ENCODE assay signal across 12 mouse cellular contexts in genomic region chr16:26047870-26048269, GRCm38 (mm10). TPM values are rescaled to one million over a fixed set of nuclear protein-coding genes. Genes with fewer than 3 reads are reported as not detected.
DNase-seq lines count a peak whose midpoint lies in the region; ATAC-seq and TF ChIP-seq lines count a peak whose summit lies in the region.
"Had no signal": no experiment of that assay in that cellular context is flagged by ENCODE, and none has a peak within 500 bp of the region (broad histone marks: within the 10 kb centered on the region; RNA-seq: fewer than 3 reads in every experiment).

No protein-coding gene starts in this region.

- WGBS in embryonic facial prominence, embryonic 12.5 days, result 74% methylated on average over 3 of the region's 3 CpGs
- 81% methylated on average over 3 of the region's 3 CpGs for WGBS in embryonic facial prominence, embryonic 10.5 days
- WGBS in lung, embryonic 16.5 days, result 24% methylated on average over 3 of the region's 3 CpGs
- WGBS in lung, adult 2 months, result 41% methylated on average over 3 of the region's 3 CpGs
- 62% methylated on average over 3 of the region's 3 CpGs for WGBS in limb, embryonic 15.5 days

- no peaks in the 10 kb centered on the region for H3K9me3 ChIP-seq in embryonic facial prominence, embryonic 12.5 days
- H3K9me3 ChIP-seq in embryonic facial prominence, embryonic 10.5 days, result no peaks in the 10 kb centered on the region
- H3K9me3 ChIP-seq in lung, embryonic 16.5 days (ENCODE audit: control insufficient read depth, low read length), result no peaks in the 10 kb centered on the region
- H3K9me3 ChIP-seq in limb, embryonic 15.5 days, result no peaks in the 10 kb centered on the region
- H3K9me3 ChIP-seq: midbrain, embryonic 13.5 days had no signal

- H3K4me2 ChIP-seq in embryonic facial prominence, embryonic 12.5 days (replicated peaks), result no peak overlapping the region
- H3K4me2 ChIP-seq in lung, embryonic 16.5 days (ENCODE audit: low read depth, low read length), result no peak overlapping the region
- no peak overlapping the region for H3K4me2 ChIP-seq in limb, embryonic 15.5 days
- H3K4me2 ChIP-seq: midbrain, embryonic 13.5 days had no signal

- DNase-seq in embryonic facial prominence, embryonic 10.5 days (ENCODE audit: low spot score), result no peak
- no peak for DNase-seq in lung, adult 2 months
- DNase-seq in cerebellum, adult 18-20 months, result no peak
- DNase-seq: cerebellum, postnatal 25 days; forebrain, postnatal 0 days; kidney, adult 11 months had no signal

- 0 out of 2 replicates have a peak overlapping the region, but pooled peaks have one; percentile 30 for H3K27ac ChIP-seq in embryonic facial prominence, embryonic 12.5 days
- no peak overlapping the region; the same call in 1 of the 2 replicates for H3K27ac ChIP-seq in embryonic facial prominence, embryonic 10.5 days (replicated peaks)
- no peak overlapping the region for H3K27ac ChIP-seq in lung, embryonic 16.5 days (ENCODE audit: low read length)
- 0 out of 2 replicates have a peak overlapping the region, but pooled peaks have one; percentile 18 for H3K27ac ChIP-seq in limb, embryonic 15.5 days
- H3K27ac ChIP-seq: midbrain, embryonic 13.5 days had no signal

- no peak for TF ChIP-seq CTCF in lung, adult 2 months (IDR thresholded peaks at IDR 0.05; ENCODE audit: insufficient read depth, low read length)

- H3K36me3 ChIP-seq in embryonic facial prominence, embryonic 12.5 days, result no peaks in the 10 kb centered on the region
- no peaks in the 10 kb centered on the region for H3K36me3 ChIP-seq in embryonic facial prominence, embryonic 10.5 days (replicated peaks)
- H3K36me3 ChIP-seq in lung, embryonic 16.5 days (ENCODE audit: control insufficient read depth, insufficient read depth, low read length), result no peaks in the 10 kb centered on the region
- no peaks in the 10 kb centered on the region for H3K36me3 ChIP-seq in limb, embryonic 15.5 days
- H3K36me3 ChIP-seq: midbrain, embryonic 13.5 days had no signal

- no peaks in the 10 kb centered on the region for H3K27me3 ChIP-seq in embryonic facial prominence, embryonic 12.5 days
- no peaks in the 10 kb centered on the region for H3K27me3 ChIP-seq in embryonic facial prominence, embryonic 10.5 days (replicated peaks; ENCODE audit: low read depth, poor library complexity, severe bottlenecking)
- no peaks in the 10 kb centered on the region for H3K27me3 ChIP-seq in lung, embryonic 16.5 days (ENCODE audit: control insufficient read depth, insufficient read depth, low read depth, low read length)
- H3K27me3 ChIP-seq in limb, embryonic 15.5 days, result no peaks in the 10 kb centered on the region
- H3K27me3 ChIP-seq: midbrain, embryonic 13.5 days had no signal

- ATAC-seq in embryonic facial prominence, embryonic 12.5 days (ENCODE audit: insufficient number of reproducible peaks, insufficient read depth, low FRiP score, low TSS enrichment), result no peak
- peak; percentile 84 for ATAC-seq in lung, embryonic 16.5 days (ENCODE audit: low read depth)
- ATAC-seq in limb, embryonic 15.5 days (ENCODE audit: insufficient number of reproducible peaks, low FRiP score, low TSS enrichment, low read depth), result peak; percentile 61
- ATAC-seq in frontal cortex, adult (ENCODE audit: low TSS enrichment), result no peak
- ATAC-seq in erythroblast, adult 5-6 weeks (replicated peaks; ENCODE audit: low FRiP score, poor library complexity, severe bottlenecking), result no peak
- ATAC-seq: forebrain, postnatal 0 days; midbrain, embryonic 13.5 days had no signal

- peaks cover 28% of the 10 kb centered on the region for H3K4me1 ChIP-seq in embryonic facial prominence, embryonic 12.5 days
- peaks cover 65% of the 10 kb centered on the region for H3K4me1 ChIP-seq in embryonic facial prominence, embryonic 10.5 days
- peaks cover 28% of the 10 kb centered on the region for H3K4me1 ChIP-seq in lung, embryonic 16.5 days (replicated peaks; ENCODE audit: control insufficient read depth, insufficient read depth, low read length)
- peaks cover 6% of the 10 kb centered on the region for H3K4me1 ChIP-seq in lung, adult 2 months (ENCODE audit: control insufficient read depth, insufficient read depth, low read length)
- H3K4me1 ChIP-seq in limb, embryonic 15.5 days, result peaks cover 33% of the 10 kb centered on the region
- H3K4me1 ChIP-seq: midbrain, embryonic 13.5 days had no signal

- H3K4me3 ChIP-seq in embryonic facial prominence, embryonic 12.5 days, result no peak overlapping the region
- no peak overlapping the region for H3K4me3 ChIP-seq in embryonic facial prominence, embryonic 10.5 days
- H3K4me3 ChIP-seq in lung, embryonic 16.5 days (ENCODE audit: low read length), result no peak overlapping the region
- H3K4me3 ChIP-seq in lung, adult 2 months (replicated peaks; ENCODE audit: extremely low read depth, low read depth, low read length), result no peak overlapping the region
- H3K4me3 ChIP-seq in limb, embryonic 15.5 days, result no peak overlapping the region
- H3K4me3 ChIP-seq: midbrain, embryonic 13.5 days had no signal

- no peak overlapping the region for H3K9ac ChIP-seq in embryonic facial prominence, embryonic 12.5 days
- H3K9ac ChIP-seq in lung, embryonic 16.5 days (ENCODE audit: low read length), result no peak overlapping the region
- no peak overlapping the region for H3K9ac ChIP-seq in limb, embryonic 15.5 days
- H3K9ac ChIP-seq: forebrain, postnatal 0 days; midbrain, embryonic 13.5 days had no signal

- TF ChIP-seq POLR2A in lung, adult 2 months (IDR thresholded peaks at IDR 0.05; ENCODE audit: borderline replicate concordance, extremely low read depth, low read depth, low read length), result no peak

RNA-seq across cellular contexts. Expression of gene P3h2, which starts 57.7 kb away (rescaled TPM):
- polyA plus RNA-seq in embryonic facial prominence, embryonic 12.5 days (2016; fragmentation: Nextera tagmentation; extraction: Ambion mirVana), result 4.4 and 6.5 TPM in 2 replicates
- polyA plus RNA-seq in embryonic facial prominence, embryonic 10.5 days (2016; fragmentation: Nextera tagmentation; extraction: Ambion mirVana), result 3.4 and 3.7 TPM in 2 replicates
- polyA plus RNA-seq in lung, embryonic 16.5 days (2015; fragmentation: Nextera tagmentation; extraction: Ambion mirVana), result 3.1 and 4.0 TPM in 2 replicates
- polyA plus RNA-seq in lung, adult 2 months (2012; rRNA removed), result 4.5 and 6.0 TPM in 2 replicates
- 4.8 TPM in 2 replicates for polyA plus RNA-seq in limb, embryonic 15.5 days (2015; fragmentation: Nextera tagmentation; extraction: Ambion mirVana)
- 0.42 TPM in 1 of 2 replicates, not detected in the other for total RNA-seq in erythroblast, adult 5-6 weeks (2015; ENCODE audit: low replicate concordance)
- total RNA-seq in erythroblast, adult 5-6 weeks (2017; ENCODE audit: low replicate concordance), result not detected in 2 replicates

Comparison
In these comparisons a context has a peak if more than half of its experiments do, and no peak if none do; other contexts are left out.
1. H3K27ac ChIP-seq: peak in embryonic facial prominence, embryonic 12.5 days (single experiment) and limb, embryonic 15.5 days (single experiment); none in embryonic facial prominence, embryonic 10.5 days (single experiment) and lung, embryonic 16.5 days (single experiment).
2. ATAC-seq: peak in lung, embryonic 16.5 days (single experiment) and limb, embryonic 15.5 days (single experiment); none in embryonic facial prominence, embryonic 12.5 days (single experiment), frontal cortex, adult (single experiment) and erythroblast, adult 5-6 weeks (single experiment).